Mouse (Mus musculus): ENCODE measurements around the gene Syt16.

The Syt16 gene

GRCm38 (mm10) chr12:74105811-74106513, 108.5 kb downstream of the Syt16 start:
- DNase-seq (ENCODE audit: low read depth): no peak

- no peak for DNase-seq (ENCODE audit: low read depth)
Observed at GRCm38 (mm10) chr12:74108663-74109081, 111.2 kb downstream of the Syt16 start.

- no peak for DNase-seq (ENCODE audit: low read depth)
Observed at GRCm38 (mm10) chr12:74109462-74110068, 112.1 kb downstream of the Syt16 start.

GRCm38 (mm10) chr12:74116825-74117224, 119.4 kb downstream of the Syt16 start:
- DNase-seq (ENCODE audit: low read depth): no peak

GRCm38 (mm10) chr12:74125796-74126195, 128.3 kb downstream of the Syt16 start:
- no peak for DNase-seq (ENCODE audit: low read depth)

DNA sequence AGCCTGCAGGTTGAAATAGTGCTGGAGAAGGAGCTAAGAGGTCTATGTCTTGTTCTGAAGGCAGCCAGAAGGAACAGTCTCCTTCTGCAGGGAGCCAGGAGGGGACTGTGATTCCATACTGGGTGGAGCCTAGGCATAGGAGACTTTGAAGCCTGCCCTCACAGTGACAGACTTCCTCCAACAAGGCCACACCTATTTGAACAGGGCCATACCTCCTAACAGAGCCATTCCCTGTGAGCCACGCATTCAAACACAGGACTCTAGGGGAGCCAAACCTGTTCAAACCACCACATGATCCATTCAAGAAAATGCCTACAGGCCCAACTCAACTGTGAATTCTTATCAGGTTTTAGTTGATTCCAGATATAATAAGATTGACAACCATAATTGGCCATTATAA, 130.8 kb downstream of the Syt16 start:
- DNase-seq (ENCODE audit: low read depth): no peak

- no peak for DNase-seq (ENCODE audit: low read depth)
Observed at GRCm38 (mm10) chr12:74131790-74132189, 134.3 kb downstream of the Syt16 start.

GRCm38 (mm10) chr12:74142147-74142546, 144.7 kb downstream of the Syt16 start:
- no peak for DNase-seq (ENCODE audit: low read depth)

DNA sequence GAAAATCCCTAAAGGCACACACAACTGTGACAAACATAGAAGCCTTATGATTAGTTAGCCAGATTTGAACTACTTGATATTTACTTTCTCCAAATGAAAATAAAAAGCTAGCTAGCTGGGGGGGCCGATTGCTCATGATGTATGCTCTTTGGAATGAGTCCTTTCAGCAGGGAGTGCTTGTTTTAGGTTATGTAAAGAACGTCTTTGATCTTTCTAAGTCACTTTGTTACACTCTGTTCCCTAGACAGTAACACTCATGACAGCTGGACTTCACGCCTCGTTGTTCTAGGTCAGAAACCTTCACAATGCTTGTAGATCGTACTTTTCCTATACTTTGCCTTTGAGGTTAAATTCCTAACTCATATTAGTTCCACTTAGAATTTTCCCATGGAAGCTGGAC, 146.9 kb downstream of the Syt16 start:
- DNase-seq (ENCODE audit: low read depth): no peak

- no peak for DNase-seq (ENCODE audit: low read depth)
Observed at GRCm38 (mm10) chr12:74160791-74161190, 163.3 kb downstream of the Syt16 start.

- DNase-seq (ENCODE audit: low read depth): no peak
Observed at GRCm38 (mm10) chr12:74163080-74163479, 165.6 kb downstream of the Syt16 start.

DNA sequence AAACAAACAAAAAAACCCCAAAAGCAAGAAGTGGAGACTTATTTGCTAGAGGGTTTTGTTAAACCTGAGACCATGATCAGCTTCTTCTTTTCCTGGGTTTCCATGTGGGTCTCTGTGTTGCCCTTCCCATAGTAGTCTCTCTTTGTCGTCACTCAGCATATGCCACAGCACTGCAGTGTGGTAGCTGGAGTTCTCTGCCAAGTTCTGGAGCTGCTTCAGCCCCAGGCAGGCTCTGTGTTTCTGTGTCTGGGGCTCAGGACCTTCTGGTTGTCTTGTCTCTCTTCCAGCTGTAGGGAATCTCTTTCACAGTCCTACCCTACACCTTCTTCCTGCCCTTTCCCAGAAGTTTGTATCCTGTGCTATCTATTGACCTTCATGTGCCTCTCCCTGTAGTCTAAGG, 173.8 kb downstream of the Syt16 start:
- DNase-seq (ENCODE audit: low read depth): no peak

GRCm38 (mm10) chr12:74173902-74174301, 176.4 kb downstream of the Syt16 start:
- DNase-seq (ENCODE audit: low read depth): no peak

DNA sequence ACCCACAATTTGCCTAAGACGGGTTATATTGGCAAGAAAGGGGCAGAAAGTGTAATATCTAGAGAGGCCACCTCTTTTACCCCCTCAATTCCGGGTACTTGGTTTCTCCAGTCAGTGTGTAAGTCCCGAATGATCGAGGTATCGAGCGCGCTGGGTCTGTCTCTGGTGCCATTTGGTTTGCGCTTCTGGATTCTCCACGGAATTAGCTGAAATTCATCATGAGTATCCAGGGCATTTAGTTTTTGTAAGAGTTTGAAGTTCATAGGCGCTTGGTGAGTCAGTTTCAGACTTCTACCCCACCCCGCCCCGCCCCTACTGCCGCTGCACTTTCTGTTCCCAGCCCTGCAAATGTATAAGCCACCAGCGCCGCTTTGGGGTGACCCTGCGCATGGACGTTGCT, 187.1 kb downstream of the Syt16 start:
- no peak for DNase-seq (ENCODE audit: low read depth)

- no peak for DNase-seq (ENCODE audit: low read depth)
Observed at GRCm38 (mm10) chr12:74188243-74188785, 190.9 kb downstream of the Syt16 start.

DNA sequence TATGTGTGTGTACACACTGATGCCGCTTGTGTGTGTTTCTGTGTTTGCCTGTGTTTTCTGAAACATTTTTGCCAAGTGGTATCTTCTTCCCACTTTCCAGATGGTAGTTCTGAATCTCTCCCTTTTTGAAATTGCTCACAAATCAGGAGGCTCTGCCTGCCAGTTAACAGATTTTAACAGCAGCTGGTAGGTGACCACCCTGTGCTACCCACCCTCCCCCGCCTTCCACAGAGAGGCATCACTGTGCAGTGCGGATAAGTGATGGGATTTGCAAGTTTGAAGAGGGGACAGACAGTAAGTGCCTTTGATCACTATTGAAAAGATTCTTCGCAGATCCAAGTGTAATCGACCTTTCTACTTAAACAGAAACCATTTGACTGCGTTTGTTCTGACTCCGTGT, 191.4 kb downstream of the Syt16 start:
- DNase-seq (ENCODE audit: low read depth): no peak

DNA sequence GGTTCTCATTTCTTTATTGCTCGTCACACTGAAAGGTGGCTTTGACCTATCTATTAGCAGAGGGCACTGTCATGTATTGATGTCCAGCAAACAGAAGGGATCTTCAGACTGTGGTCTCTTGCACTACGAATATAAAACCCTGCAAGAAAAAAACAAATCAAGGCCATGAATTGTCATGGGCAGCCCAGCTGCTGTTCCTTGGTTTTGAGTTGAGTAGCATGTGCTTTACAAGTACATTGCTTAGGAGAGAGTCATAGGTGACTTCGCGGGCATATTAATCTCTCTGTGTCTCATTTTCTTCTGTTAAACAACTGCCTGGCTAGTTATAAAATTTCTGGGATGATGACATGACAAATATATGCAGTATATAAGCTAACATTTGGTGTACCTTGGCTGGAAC, 192.4 kb downstream of the Syt16 start:
- no peak for DNase-seq (ENCODE audit: low read depth)

- no peak for DNase-seq (ENCODE audit: low read depth)
Observed at GRCm38 (mm10) chr12:74190297-74190696, 192.8 kb downstream of the Syt16 start.

DNA sequence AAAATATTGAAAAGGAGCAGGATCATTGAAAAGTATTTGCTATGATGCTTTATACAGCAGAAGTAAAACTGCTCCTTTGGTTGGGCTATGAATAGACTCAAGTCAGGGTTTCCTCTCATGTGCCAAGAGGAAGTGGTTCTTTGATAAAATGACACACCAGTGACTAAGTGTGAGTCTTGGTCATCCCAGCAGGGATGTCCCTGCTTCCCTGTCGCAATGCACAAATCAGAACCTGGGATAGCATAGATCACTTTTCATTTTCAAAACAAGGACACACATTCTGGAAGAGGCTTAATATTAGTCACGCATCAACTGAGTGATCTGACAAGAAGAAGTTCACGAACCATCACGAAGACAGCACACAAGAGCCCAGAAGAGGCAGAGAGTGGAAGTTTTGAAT, 195.1 kb downstream of the Syt16 start:
- peak; percentile 2 for DNase-seq (ENCODE audit: low read depth)

DNA sequence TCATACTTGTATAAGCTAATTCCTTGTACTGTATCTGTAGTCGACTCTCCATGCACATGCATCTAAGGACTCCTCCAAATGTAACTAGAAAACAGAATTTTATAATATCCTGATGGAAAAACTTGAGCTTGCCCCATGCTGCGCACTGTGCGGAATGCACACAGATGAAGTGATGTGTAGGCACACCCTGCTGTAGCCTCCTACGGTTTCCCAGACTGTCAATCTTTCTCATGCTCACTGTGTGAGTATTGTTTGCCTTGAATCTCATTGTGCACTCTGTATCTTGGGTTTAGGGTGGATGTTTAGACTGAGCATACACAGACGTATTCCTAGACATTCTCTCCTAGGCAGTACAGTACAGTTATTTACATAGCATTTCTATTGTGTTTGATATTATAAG, 203.9 kb downstream of the Syt16 start:
- DNase-seq (ENCODE audit: low read depth): no peak

- no peak for DNase-seq (ENCODE audit: low read depth)
Observed at GRCm38 (mm10) chr12:74202431-74203042, 205.1 kb downstream of the Syt16 start.

DNA sequence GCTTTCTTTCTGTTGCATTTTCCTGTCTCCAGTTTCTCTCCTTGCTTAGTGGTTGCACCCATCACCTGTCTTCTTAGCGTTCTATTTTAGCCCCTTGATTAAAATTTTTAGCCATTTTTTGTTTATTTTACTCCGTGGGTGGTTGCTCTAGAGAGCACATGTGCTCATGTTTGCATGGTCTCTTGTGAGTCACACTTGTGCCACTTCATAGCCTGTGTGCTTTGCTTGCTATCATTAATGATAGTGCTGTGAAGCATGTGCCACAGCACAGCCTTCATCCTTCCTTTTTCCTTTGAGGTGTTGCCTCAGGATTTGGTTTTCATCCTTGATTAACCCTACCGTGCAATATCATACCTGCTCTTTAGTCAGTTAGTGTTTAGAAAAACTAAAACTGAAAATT, 214.7 kb downstream of the Syt16 start:
- DNase-seq (ENCODE audit: low read depth): no peak

- DNase-seq (ENCODE audit: low read depth): no peak
Observed at GRCm38 (mm10) chr12:74216103-74216728, 218.8 kb downstream of the Syt16 start.

Measured in c-Kit-positive CD71-negative TER-119-negative erythroid progenitor cells, embryonic 14.5 days (primary cell).